Mouse (Mus musculus) kidney, adult 18-20 months (tissue): ENCODE results near the gene Setd2.
A peak's percentile ranks its signal among the peaks of the same experiment; 100 is the strongest.

ENCODE experiments used
- DNase-seq: peaks from one replicate; pipeline ENCODE4 v3.0.0; 2021

Gene Setd2

GRCm38 (mm10) chr9:110656249-110657221, 124.1 kb downstream of the Setd2 start, which contains the start of gene Ccdc12:
Gene Ccdc12 (plus strand): TSS chr9:110656503.
- peak; percentile 98 for DNase-seq

DNA sequence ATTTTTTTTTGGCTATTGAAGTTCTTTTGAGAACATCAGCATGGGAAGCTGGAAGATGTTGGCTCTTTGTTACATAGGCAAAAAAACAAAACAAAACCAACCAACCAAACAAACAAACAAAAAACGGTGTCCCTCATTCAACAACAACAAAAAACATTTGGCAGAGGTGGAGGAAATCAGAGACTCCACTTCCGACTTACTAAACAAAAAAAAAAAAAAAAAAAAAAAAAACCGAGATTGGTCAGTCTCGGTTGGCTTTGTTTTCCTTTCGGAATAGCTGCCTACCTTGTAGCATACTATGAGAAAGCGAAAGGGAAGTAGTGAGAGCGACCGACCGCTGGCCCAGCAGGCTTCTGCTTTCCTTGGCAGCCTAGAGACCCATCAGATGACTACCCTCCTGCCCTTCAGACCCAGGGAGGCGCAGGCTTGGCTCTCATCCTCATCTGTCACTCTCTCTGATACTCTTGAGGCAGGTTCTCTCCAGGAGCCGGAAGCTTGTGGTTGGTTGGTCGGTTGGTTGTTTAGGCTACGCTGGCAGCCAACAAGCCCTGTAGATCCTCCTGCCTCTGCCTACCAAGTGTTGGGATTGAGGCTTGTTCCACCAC, 125.2 kb downstream of the Setd2 start:
- DNase-seq = peak; percentile 78

DNA sequence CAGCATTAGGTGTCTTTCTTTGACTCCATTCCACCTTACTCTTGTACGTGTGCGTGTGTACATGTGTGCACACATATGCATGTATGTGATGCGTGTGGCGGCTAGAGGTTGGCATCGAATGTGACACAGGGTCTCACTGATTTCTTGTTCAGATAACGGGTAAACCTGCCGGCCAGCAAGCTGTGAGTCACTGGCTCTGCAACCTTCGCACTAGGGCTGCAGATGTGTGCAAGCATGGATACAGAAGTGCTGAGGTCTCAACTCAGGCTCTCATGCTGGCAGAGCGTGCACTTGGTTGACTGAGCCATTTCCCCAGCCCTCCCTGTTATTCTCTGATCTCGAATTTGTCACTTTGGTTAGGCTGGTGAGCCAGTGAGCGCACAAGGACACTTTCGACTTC, 127.1 kb downstream of the Setd2 start:
- no peak for DNase-seq

DNA sequence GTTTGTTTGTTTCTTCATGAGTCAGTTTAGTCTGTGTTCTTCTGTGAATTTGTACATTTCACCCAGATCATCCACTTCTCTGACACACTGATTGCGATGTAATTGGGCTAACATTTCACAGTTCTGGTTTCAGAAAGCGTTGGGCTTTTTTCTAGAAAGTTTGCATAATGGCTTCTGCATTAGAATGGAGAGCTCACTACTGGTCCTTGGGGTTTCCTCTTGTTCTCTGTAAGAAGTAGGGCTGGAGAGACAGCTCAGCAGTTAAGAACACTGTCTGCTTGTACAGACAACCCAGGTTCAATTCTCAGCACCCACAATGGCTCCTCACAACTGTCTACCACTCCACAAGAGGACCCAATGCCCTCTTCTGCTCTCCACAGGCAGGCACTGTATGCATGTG, 127.8 kb downstream of the Setd2 start:
- DNase-seq = no peak

DNA sequence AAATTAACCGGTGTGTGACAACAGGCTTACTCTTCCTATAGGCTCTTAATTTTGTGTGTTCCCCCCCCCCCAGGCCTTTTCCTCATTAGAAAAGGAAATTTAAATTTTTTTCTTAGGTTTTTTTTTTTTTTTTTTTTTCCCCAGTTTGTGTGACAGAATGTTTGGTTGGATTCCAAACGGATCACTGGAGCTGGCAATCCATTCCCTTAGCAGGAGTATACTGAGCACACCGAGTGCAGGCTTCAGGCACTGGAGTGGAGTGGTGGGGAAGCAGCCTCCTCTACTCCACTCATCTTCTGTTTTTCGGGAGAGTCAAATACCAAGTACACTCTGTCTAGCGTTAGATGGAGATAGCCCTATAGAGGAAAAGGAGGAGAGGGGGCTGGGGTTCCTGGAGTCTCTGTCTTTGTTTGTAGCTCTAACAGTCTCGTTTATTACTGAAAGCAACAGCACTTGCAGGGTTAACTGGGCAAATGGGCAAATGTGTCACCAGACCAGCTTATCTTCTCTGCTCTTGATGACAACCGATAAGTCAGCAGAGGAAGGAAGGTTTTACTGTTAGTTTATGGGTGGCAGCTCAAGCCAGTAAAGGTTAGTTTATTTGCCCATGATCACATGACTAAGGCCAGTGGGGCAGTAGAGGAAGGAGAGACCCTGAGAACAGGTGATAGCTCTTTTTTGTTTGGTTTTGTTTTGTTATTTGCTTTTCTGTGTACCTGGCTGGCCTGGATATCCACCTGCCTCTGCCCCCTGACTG, 128.6 kb downstream of the Setd2 start:
- no peak for DNase-seq

- DNase-seq = no peak
These were observed 130.4 kb downstream of the Setd2 start for GRCm38 (mm10) chr9:110662844-110663243.

GRCm38 (mm10) chr9:110665912-110666311, 133.5 kb downstream of the Setd2 start:
- DNase-seq = no peak

GRCm38 (mm10) chr9:110666374-110666773, 134.0 kb downstream of the Setd2 start:
- DNase-seq = no peak

DNA sequence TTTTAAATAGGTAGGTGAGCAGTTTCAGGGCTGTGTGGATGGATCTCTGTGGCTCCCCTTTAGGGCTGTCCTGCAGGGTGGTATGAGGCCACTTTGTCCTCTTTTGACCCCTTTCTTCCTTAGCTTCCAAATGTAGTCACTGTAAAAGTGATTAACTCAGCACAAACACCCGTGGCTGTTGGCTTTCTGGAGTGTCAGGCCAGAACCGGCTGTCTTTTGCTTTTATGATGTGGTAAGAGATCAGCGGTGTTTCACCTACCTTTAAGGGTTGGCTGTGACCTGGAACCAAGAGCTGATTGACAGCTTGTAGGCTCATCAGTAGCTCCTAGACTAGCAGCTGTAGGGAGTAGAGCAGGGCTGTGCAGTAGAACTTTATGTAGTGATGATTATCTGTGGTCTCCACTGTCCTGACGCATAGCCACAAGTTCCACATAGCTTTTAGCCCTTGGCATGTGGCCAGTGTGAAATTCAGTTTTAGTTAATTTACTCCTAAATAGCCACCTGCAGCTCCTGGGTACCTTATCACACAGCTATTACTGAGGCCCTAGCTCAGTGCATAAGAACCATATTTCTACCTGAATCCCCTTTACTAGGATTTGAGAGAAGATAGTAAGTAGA, 134.9 kb downstream of the Setd2 start:
- peak; percentile 31 for DNase-seq
